Mouse (Mus musculus) cerebellum, postnatal 14 days (tissue): ENCODE measurements around the gene Clic4.
A peak's percentile ranks its signal among the peaks of the same experiment; 100 is the strongest.
"Not testable (repeated sequence)": the region's sequence is repeated elsewhere in the genome, so short reads cannot be mapped to it uniquely, and the experiment has no call there.

Experiments used
- DNase-seq, 2 experiments: peaks; one replicate each; pipeline ENCODE4 v3.0.0; 2021; ENCODE audit warnings: mixed read lengths in 2 of 2

The Clic4 gene

DNA sequence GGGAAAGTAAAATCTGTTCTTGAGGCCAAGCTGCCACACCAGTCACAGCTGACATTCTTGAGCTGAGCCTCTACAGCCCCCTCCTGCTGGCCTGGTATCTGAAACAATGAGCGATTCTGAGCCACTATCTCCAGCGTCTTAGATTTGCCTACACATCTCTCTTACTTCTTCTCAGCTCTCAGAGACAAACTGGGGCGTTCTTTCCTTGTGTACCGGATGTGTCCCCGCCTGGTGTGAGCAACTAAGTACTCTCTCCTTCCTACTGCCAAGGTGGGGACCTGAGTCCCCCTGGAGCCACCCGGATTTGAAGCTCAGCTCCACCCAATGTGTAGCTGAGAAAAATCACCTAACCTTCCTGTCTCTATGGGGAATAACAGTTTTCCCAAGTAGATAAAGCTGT, 19.2 kb upstream of the Clic4 start:
- no peak for DNase-seq

DNA sequence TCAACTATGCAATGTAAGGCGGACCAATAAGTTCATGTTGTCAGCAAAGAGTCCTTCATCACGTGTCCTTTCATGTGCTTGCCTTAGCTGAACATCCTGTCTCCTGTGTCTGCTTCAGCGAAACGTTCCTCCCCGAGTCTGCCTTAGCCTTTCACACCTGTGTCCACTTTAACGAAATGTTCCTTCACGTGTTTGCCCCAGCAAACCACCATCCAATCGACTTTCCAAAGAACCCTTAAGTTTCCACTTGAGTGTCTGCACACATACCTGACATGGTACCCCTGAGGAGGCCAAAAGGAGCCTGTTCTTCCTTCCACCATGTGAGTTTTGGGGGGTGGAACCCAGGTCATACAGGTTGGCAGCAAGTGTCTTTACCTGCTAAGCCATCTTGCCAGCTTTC, 18.6 kb upstream of the Clic4 start:
- no peak for DNase-seq

- no peak for DNase-seq
Observed at GRCm38 (mm10) chr4:135287975-135288374, 15.4 kb upstream of the Clic4 start.

- no peak for DNase-seq
Observed at GRCm38 (mm10) chr4:135286833-135287395, 14.3 kb upstream of the Clic4 start.

DNA sequence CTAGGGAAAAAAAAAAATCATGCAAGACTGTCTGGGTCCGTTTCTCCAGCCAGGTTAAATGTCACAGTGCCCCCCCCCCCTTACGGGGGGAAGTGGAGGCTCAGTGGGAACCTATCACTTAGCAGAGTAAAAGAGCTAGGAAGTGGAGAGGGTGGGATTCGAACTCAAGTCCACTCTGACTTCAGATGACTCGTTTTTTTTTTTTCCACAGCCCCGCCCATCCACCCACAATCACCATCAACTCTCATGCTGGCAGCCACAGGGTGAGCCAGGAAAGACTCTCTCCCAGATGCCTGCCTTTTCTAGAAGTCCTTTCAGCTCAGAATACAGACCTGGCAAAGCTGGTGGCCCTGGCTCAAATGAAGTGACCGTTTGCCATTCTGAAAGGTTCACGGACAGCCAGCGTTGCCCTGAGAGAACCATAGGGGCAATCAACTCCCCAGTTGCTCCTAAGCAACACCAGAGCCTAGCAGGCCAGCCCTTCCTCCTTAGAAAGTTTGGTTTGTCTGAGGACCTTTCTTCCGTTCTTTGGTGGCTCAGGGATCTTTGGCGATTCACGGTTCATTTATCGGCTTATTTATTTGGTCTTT, 13.5 kb upstream of the Clic4 start:
- DNase-seq = no peak

DNA sequence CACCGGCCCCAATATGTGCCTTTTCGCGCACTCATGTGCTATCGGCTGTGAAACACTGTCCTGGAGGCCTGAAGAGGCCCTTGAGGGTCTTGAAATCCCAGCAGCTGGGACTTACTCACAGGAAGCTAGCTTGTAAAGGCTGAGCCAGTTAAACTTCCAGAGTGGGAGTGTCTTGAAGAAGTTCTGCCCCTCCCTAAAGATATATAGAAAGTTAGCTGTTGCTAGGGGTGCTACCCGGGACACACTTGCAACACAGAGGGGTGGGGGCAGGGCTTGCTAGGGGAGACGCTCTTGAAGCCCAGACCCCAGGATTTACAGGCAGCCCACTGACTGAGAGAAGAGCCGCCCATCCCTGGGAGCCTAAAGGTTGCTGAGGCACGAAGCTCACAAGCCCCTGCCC, 12.8 kb upstream of the Clic4 start:
- DNase-seq = no peak

GRCm38 (mm10) chr4:135283875-135284274, 11.3 kb upstream of the Clic4 start:
- DNase-seq = no peak

DNA sequence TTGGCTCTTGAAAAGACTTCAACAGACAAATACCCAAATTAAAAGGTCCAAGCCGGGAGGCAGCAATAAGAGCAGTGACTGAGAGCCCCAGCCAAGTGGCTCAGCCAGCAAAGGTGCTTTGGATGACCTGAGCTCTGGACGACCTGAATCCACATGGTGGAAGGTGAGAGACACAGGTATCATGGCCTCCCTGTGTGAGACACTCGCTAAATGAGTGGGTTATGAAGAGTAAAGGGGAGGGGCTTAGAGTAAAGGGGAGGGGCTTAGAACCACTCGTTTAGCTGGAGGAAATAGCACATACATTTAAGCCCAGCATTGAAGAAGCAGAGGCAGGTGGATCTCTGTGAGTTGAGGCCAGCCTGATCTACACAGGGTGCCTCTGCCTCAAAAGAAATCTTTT, 10.8 kb upstream of the Clic4 start:
- no peak for DNase-seq

DNA sequence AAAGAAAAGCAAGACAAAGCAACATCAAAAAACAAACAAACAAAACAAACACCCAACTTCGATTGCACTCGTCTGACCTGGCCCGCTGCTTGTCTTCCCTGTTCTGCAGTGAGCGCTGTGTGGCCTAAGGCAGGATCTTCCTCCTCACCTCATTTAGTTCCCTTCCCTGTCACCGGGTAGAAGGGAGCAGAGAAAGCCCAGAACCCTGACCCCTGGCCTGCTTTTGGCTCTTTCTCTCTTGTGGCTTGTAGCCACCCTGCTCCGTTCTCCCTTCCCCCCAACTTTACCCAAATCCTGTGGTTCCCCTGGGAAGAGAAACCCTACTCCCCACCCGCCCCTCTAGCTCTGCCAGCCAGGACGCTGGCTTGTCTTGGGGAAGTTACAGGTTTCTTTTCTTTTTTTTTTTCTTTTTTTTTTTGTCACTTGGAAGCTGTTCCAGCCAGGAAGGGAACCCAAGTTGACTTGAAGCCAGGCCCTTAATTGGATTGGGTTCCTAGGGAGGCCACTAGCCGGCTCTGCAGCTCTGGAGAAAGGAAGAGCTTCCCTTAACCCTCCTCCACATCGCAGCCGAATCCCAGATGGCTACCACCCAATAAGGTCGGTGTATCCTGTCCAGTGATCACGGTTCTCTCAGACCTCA, 10.2 kb upstream of the Clic4 start:
- peak; percentile 18 to 36 for DNase-seq

DNA sequence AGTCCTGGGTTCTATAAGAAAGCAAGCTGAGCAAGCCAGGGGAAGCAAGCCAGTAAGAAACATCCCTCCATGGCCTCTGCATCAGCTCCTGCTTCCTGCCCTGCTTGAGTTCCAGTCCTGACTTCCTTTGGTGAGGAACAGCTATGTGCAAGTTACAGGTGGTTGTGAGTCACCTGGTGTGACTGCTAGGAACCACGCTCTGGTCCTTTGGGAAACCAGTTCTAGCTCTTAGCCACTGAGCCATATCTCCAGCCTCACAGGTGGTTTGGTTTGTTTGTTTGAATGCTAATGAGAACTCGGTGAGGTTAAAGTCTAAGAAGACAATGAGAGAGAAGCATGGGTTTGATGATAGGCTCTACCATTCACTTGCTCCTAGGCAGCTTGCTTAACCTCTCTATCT, 7.4 kb upstream of the Clic4 start:
- DNase-seq = not testable (repeated sequence)

- DNase-seq = no peak
Observed at GRCm38 (mm10) chr4:135276681-135277379, 4.2 kb upstream of the Clic4 start.

- DNase-seq = no peak
Observed at GRCm38 (mm10) chr4:135274761-135275160, 2.1 kb upstream of the Clic4 start.

- DNase-seq = no peak
Observed at GRCm38 (mm10) chr4:135273307-135273682, 681 bp upstream of the Clic4 start.

- DNase-seq = peak; percentile 37 to 45
Observed at GRCm38 (mm10) chr4:135271881-135272616, 565 bp downstream of the Clic4 start.

DNA sequence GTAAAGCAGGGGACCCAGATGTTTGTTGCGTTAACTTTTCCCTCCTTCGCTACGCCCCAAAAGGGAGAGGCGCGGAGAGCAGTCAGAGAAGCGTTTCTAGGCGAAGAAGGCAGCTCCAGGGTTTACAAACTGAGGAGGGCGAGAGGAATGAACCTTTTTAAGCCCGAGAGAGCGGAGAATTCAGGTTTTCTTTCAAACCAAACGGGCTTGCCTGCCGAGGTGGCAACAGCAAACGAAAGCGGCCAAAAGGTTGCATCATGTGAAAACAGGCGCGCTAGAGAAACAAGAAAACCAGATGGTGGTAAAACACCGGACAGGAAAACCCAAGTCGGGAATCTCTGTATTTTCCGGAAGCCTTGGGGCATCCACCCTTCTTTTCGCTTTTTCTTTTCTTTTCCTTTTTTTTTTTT, 1.2 kb downstream of the Clic4 start:
- peak; percentile 18 to 34 for DNase-seq

DNA sequence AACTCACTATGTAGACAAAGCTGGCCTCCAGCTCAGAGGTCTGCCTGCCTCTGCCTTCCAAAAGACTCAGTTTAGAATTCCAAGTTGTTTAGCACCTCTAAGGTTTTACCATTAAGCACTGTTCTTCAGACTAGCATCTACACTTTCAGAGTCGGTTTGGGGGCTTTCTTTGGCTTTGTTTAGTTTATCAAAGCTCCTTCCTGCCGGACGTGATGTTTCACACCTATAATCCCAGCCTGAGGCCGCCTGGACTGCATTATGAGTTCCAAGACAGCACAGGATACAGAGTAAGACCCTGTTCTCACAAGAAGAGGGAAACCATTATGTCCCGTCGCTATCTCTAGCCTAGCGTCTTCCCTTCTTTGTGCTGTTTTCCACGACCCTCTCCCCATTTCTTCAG, 2.1 kb downstream of the Clic4 start:
- DNase-seq = no peak

DNA sequence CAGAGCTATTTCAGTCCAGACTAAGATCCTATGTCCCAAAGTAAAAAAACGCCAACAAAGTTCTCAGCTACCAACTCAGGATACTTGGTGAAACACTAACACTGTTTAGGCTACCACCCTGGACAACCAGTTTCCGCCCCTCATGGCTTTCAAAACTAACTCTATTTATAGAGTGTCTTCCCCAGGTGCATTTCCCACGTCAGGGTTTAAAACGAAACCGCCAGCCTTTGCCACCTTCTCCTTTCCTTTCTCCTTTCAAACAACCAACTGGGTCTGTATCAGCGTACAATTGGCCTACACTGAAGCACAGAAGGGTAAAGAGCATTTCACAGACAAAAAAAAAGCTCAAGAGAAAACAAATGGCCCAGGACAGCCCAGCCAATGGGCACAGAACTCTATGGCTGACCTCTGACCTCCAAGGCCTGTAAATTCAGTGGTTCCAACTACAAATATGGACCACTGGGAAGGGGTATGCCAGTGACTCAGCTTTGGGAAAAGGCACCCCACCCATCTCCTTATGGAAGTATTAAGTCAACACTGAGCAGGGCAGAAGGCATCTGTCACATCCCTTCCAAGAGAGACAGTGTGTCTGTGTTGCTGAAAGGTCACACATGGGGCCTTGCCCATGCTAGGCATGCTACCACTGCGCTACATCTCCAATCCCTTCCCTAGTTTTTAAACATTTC, 2.8 kb downstream of the Clic4 start:
- no peak for DNase-seq

DNA sequence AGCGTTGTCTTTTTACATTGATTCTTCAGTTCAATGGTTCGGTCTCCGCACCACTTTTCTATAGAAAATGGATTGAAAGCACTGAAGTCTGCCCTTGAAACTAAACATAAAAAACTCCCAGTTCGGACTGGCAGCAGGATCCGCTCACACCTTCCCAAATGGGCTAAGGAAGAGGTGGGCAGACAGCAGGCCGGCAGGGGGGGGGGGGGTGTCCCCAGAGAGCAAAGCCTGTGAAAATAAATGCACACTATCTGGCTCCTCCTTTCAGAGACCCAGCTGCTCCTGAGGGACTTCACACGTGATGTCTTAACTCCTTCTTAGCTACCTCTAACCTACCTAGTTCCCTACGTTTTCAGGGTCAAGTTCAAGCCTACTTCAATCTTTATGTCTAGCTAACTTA, 5.1 kb downstream of the Clic4 start:
- no peak for DNase-seq

DNA sequence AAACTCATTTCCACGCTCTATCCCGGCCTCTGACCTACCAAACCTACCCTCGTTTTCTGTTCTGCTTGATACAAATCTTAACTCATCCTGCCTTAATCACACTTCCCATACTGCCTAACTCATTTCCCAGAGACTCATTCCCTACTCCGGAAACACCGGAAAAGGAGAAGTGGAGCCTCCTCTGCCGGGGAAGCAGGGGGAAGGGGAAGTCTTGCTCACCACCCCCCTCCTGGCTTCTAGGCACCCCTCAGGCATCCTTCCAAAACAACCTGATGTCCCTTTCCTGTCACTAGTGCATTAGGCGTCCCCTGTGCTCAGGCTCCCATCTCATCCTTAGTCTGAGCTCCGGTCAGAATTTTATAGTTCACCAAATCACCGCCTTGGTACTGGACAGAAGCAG, 5.6 kb downstream of the Clic4 start:
- no peak for DNase-seq

DNA sequence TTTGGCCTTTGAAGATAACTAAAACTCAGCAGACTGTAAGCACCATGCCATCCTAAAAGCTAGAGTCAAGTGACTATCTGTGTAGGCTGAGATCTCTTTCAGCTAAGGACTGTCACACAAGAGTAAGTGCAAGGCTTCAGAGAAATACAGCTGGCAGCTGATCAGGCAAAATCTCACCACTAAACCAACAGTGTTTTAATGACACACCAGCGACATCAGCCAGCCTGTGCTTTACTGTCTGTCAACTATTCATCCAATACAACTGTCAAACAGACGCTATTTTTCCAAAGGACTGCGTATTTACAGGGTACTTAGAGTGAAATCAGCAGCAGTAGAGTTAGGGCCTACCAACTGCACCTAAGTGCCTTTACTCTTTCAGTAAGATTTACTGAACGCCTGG, 12.2 kb downstream of the Clic4 start:
- no peak for DNase-seq

DNA sequence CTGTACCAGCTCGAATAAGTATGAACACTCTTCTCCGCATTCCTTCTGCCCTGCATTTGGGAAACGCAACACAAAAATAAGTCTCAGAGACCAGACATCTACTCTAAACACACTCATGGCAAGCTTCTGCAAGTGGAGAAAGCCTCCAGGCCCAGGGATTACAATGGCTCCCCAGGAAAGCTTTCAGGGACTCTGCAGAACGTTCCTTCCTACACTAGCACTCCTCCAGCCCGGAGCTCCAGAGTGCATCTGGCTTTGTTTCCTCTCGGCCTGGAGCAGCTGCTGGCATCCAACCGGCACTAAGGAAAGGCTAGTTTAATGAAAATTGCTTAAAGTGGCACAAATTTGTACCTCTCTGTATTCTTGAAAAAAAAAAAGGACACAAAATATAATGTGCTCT, 14.1 kb downstream of the Clic4 start:
- peak in 1 of 2 experiments; percentile 12 for DNase-seq

DNA sequence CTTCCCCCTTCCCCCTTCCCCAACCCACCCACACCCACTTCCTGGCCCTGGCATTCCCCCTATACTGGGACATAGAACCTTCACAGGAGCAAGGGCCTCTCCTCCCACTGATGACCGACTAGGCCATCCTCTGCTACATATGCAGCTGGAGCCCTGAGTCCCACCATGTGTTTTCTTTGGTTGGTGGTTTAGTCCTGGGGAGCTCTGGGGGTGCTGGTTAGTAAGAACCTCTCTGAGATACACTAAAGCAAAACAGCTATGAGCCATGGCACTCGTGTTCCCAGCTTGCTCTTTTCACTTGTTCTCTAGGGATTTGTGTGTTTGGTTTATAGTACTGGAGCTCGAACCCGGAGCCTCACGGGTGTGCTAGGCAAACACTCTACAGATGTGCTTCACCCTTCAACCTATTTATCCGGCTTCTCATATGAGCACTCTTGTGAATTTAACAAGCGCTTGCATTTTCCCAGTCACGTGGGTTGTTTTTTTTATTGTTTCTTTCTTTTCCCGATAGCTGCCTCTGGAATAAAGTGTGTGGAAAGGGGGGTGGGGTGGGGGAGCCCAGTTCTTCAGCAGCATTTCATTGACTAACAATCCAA, 14.6 kb downstream of the Clic4 start:
- no peak for DNase-seq
